In the genomic region with DNA sequence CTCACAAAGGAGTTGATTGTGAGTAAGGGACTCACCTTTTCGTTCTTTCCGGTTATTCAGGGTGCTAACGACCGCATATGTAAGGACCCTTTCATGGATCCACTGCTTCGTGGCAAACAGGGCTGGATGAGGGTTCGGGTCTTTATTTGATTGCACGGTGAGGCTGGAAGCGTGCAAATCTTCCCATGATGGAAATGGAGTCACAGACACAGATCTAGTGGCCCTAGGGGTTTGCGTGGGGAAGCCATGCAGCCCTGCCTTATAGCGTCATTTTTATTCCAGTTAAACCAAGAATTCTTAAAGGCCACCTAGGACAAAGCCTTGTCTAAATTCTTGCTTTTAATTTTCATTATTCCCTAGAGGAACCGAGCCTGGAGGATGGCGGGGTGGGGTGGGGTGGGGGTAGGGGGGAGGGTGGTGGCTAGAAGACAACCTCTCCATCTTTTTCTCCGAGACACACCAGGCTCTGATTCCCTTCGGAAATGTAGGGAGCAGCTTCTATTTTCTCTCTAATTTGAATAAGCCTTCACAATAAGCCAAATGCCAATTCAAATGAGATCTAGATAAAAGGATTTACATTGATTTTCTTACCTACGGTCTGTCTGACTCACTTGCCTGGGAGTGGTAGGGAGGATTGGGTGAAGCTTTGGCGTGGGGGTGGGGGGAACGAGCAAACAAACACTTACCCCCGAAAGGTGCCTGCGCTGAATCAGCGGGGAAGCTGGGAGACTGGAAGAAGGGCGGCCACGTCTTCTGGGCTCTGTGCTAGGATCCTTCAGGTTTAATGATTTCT, we compare ENCODE assay signal across 11 mouse cellular contexts. TPM values are rescaled to one million over a fixed set of nuclear protein-coding genes. Genes with fewer than 3 reads are reported as not detected.
DNase-seq lines count a peak whose midpoint lies in the region; ATAC-seq and TF ChIP-seq lines count a peak whose summit lies in the region.
"Had no signal": no experiment of that assay in that cellular context is flagged by ENCODE, and none has a peak within 500 bp of the region (broad histone marks: within the 10 kb centered on the region; RNA-seq: fewer than 3 reads in every experiment).

No protein-coding gene starts in this region.

- no peaks in the 10 kb centered on the region for H3K36me3 ChIP-seq in lung, embryonic 15.5 days
- no peaks in the 10 kb centered on the region for H3K36me3 ChIP-seq in lung, postnatal 0 days (ENCODE audit: insufficient read depth, low read length)
- H3K36me3 ChIP-seq in hindbrain, embryonic 16.5 days (ENCODE audit: control insufficient read depth, insufficient read depth, low read length): no peaks in the 10 kb centered on the region

- WGBS in lung, embryonic 15.5 days: 23% methylated on average over 22 of the region's 22 CpGs
- WGBS in lung, postnatal 0 days: 27% methylated on average over 22 of the region's 22 CpGs
- WGBS in hindbrain, embryonic 16.5 days: 20% methylated on average over 22 of the region's 22 CpGs

- no peaks in the 10 kb centered on the region; the same call in 1 of the 2 replicates for H3K27me3 ChIP-seq in lung, embryonic 15.5 days
- H3K27me3 ChIP-seq in lung, postnatal 0 days (replicated peaks; ENCODE audit: insufficient read depth, low read length): no peaks in the 10 kb centered on the region
- H3K27me3 ChIP-seq in hindbrain, embryonic 16.5 days (replicated peaks; ENCODE audit: control insufficient read depth, insufficient read depth, low read length): no peaks in the 10 kb centered on the region

- peak overlapping the region; percentile 23 for H3K4me2 ChIP-seq in lung, embryonic 15.5 days
- H3K4me2 ChIP-seq in lung, postnatal 0 days (replicated peaks; ENCODE audit: low read depth, low read length): no peak overlapping the region
- H3K4me2 ChIP-seq in hindbrain, embryonic 16.5 days (ENCODE audit: low read length): peak overlapping the region; percentile 43

- TF ChIP-seq CTCF in lung, postnatal 0 days (IDR thresholded peaks at IDR 0.05): no peak

- no peak overlapping the region for H3K4me3 ChIP-seq in lung, embryonic 15.5 days
- H3K4me3 ChIP-seq in lung, postnatal 0 days (ENCODE audit: low read depth, low read length): no peak overlapping the region
- H3K4me3 ChIP-seq in hindbrain, embryonic 16.5 days (ENCODE audit: low read length): peak overlapping the region; percentile 14; the same call in 1 of the 2 replicates
- H3K4me3 ChIP-seq: erythroblast, embryonic 14.5 days; myocyte had no signal

- no peak overlapping the region for H3K9ac ChIP-seq in lung, embryonic 15.5 days
- H3K9ac ChIP-seq in lung, postnatal 0 days (replicated peaks; ENCODE audit: low read depth): no peak overlapping the region
- H3K9ac ChIP-seq in hindbrain, embryonic 16.5 days (ENCODE audit: low read depth, low read length): peak overlapping the region; percentile 44

- peaks cover 3% of the 10 kb centered on the region; the same call in 1 of the 2 replicates for H3K4me1 ChIP-seq in lung, embryonic 15.5 days
- H3K4me1 ChIP-seq in lung, postnatal 0 days (ENCODE audit: insufficient read depth, low read depth, low read length): no peaks in the 10 kb centered on the region
- H3K4me1 ChIP-seq in hindbrain, embryonic 16.5 days (ENCODE audit: control insufficient read depth, insufficient read depth, low read depth, low read length): peaks cover 2% of the 10 kb centered on the region

- DNase-seq in embryo, embryonic 11 days: peak; percentile 46
- DNase-seq in embryo, embryonic 10 days (ENCODE audit: low spot score): no peak
- DNase-seq in lung, postnatal 0 days (ENCODE audit: low spot score): no peak
- peak; percentile 37 for DNase-seq in retina, postnatal 1 day
- DNase-seq in cerebellum, postnatal 10 days: no peak
- no peak for DNase-seq in adipocyte (ENCODE audit: low spot score)
- DNase-seq: liver had no signal

- no peaks in the 10 kb centered on the region for H3K9me3 ChIP-seq in lung, embryonic 15.5 days
- H3K9me3 ChIP-seq in lung, postnatal 0 days (ENCODE audit: low read length): no peaks in the 10 kb centered on the region
- no peaks in the 10 kb centered on the region for H3K9me3 ChIP-seq in hindbrain, embryonic 16.5 days (ENCODE audit: control insufficient read depth, low read length)

- TF ChIP-seq EP300 in lung, postnatal 0 days (IDR thresholded peaks at IDR 0.05): no peak

- no peak for ATAC-seq in lung, embryonic 15.5 days (ENCODE audit: borderline replicate concordance, extremely low read depth, low FRiP score, low TSS enrichment)
- no peak for ATAC-seq in lung, postnatal 0 days
- ATAC-seq in hindbrain, embryonic 16.5 days: peak; percentile 40; the same call in 1 of the 2 replicates

- no peak overlapping the region for H3K27ac ChIP-seq in lung, embryonic 15.5 days
- H3K27ac ChIP-seq in lung, postnatal 0 days (ENCODE audit: low read length): no peak overlapping the region
- no peak overlapping the region for H3K27ac ChIP-seq in hindbrain, embryonic 16.5 days (ENCODE audit: low read depth, low read length)

RNA-seq across cellular contexts. Expression of a gene that starts 0.7 kb away (rescaled TPM):
- not detected in 2 replicates for polyA plus RNA-seq in lung, embryonic 15.5 days (2015; fragmentation: Nextera tagmentation; extraction: Ambion mirVana)
- polyA plus RNA-seq in lung, postnatal 0 days (2015; fragmentation: Nextera tagmentation; extraction: Ambion mirVana): 0.10 TPM in 1 of 2 replicates, not detected in the other
- polyA plus RNA-seq in hindbrain, embryonic 16.5 days (2015; fragmentation: Nextera tagmentation; extraction: Ambion mirVana): 0.86 and 1.0 TPM in 2 replicates
- polyA plus RNA-seq: erythroblast, embryonic 14.5 days had no signal

RNA-seq across cellular contexts. Expression of a gene that starts 37.0 kb away (rescaled TPM):
- 131 and 132 TPM in 2 replicates for polyA plus RNA-seq in lung, embryonic 15.5 days (2015; fragmentation: Nextera tagmentation; extraction: Ambion mirVana)
- polyA plus RNA-seq in lung, postnatal 0 days (2015; fragmentation: Nextera tagmentation; extraction: Ambion mirVana): 63.0 and 64.3 TPM in 2 replicates
- polyA plus RNA-seq in hindbrain, embryonic 16.5 days (2015; fragmentation: Nextera tagmentation; extraction: Ambion mirVana): 157 and 162 TPM in 2 replicates

RNA-seq across cellular contexts. Expression of a gene that starts 37.0 kb away (rescaled TPM):
- polyA plus RNA-seq in lung, embryonic 15.5 days (2015; fragmentation: Nextera tagmentation; extraction: Ambion mirVana): 516 and 540 TPM in 2 replicates
- 274 and 315 TPM in 2 replicates for polyA plus RNA-seq in lung, postnatal 0 days (2015; fragmentation: Nextera tagmentation; extraction: Ambion mirVana)
- polyA plus RNA-seq in hindbrain, embryonic 16.5 days (2015; fragmentation: Nextera tagmentation; extraction: Ambion mirVana): 433 and 454 TPM in 2 replicates

RNA-seq across cellular contexts. Expression of a gene that starts 59.4 kb away (rescaled TPM):
- polyA plus RNA-seq in lung, embryonic 15.5 days (2015; fragmentation: Nextera tagmentation; extraction: Ambion mirVana): 5.0 and 7.9 TPM in 2 replicates
- polyA plus RNA-seq in lung, postnatal 0 days (2015; fragmentation: Nextera tagmentation; extraction: Ambion mirVana): 2.6 and 3.1 TPM in 2 replicates
- polyA plus RNA-seq in hindbrain, embryonic 16.5 days (2015; fragmentation: Nextera tagmentation; extraction: Ambion mirVana): 28.7 and 36.3 TPM in 2 replicates

Comparison
In these comparisons a context has a peak if more than half of its experiments do, and no peak if none do; other contexts are left out.
1. DNase-seq: peak in embryo, embryonic 11 days (single experiment) and retina, postnatal 1 day (single experiment); none in embryo, embryonic 10 days (single experiment), lung, postnatal 0 days (single experiment), cerebellum, postnatal 10 days (0 of 2) and adipocyte (single experiment).